Mouse (Mus musculus) forebrain, embryonic 10.5 days (tissue): ENCODE measurements around the gene Akr7a5. TPM values are rescaled to one million over a fixed set of nuclear protein-coding genes. Genes with fewer than 3 reads are reported as not detected.

Experiments
- DNase-seq: peaks from one replicate; pipeline ENCODE4 v3.0.0-alpha.2; 2017; ENCODE audit warnings: low spot score; ENCODE audit errors: extremely low spot score
- H3K27ac ChIP-seq: fragments of 300-500 bp; sonication (generic); 2 replicates; pipeline ENCODE4 v1.5.1; 2016; ENCODE audit warnings: mild to moderate bottlenecking
- H3K27me3 ChIP-seq: fragments of 300-500 bp; sonication (generic); 2 replicates; pipeline ENCODE4 v1.6.1; 2016; ENCODE audit warnings: mild to moderate bottlenecking; ENCODE audit not compliant: poor library complexity, severe bottlenecking
- H3K36me3 ChIP-seq: fragments of 300-500 bp; sonication (generic); replicated peaks from 2 replicates; pipeline ENCODE4 v1.6.1; 2016; ENCODE audit warnings: mild to moderate bottlenecking, moderate library complexity
- H3K4me1 ChIP-seq: fragments of 300-500 bp; sonication (generic); 2 replicates; pipeline ENCODE4 v1.6.1; 2016
- H3K4me3 ChIP-seq: fragments of 300-500 bp; sonication (generic); 2 replicates; pipeline ENCODE4 v1.5.1; 2016; ENCODE audit warnings: mild to moderate bottlenecking, moderate library complexity
- H3K9me3 ChIP-seq: fragments of 300-500 bp; sonication (generic); 2 replicates; pipeline ENCODE4 v1.6.1; 2016; ENCODE audit warnings: mild to moderate bottlenecking, moderate library complexity
- WGBS: fragments of 180-500 bp; shearing (Covaris S2); methylation state at CpG from one replicate; pipeline ENCODE4 v1.1.7; 2016; 5-methylcytosine and 5-hydroxymethylcytosine counted together
- polyA plus RNA-seq: library from polyadenylated mRNA; unstranded; fragments of >200 nt; fragmentation: Nextera tagmentation; extraction: Ambion mirVana; gene quantifications from 2 replicates; pipeline ENCODE4 v1.2.1, GENCODE M21; 2016

Akr7a5 gene
- polyA plus RNA-seq, 1 experiment from 2014 or later: 120 TPM

DNA sequence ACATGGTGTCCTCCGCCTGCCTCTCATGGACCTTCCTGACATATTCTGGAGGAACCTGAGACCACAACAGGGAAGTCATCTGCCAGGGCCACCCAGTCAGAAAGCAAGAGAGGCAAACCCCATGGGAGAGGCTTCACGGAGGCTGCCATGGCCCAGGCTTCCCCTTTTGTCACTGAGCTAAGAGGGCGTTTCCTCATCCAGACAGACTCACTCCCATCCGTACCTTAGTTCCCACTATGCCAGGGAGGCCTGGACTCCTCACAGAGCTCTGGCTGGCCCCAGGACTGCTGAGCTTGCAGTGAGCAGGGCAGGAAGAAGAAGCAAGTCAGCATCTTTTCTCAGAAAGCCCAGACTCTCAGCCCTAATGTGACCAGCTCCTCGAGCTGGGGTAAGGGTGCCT, 2.6 kb upstream of the Akr7a5 start:
- peaks cover 20% of the 10 kb centered on the region for H3K27me3 ChIP-seq
- WGBS: 91% methylated on average over 5 of the region's 5 CpGs
- no peak for DNase-seq

DNA sequence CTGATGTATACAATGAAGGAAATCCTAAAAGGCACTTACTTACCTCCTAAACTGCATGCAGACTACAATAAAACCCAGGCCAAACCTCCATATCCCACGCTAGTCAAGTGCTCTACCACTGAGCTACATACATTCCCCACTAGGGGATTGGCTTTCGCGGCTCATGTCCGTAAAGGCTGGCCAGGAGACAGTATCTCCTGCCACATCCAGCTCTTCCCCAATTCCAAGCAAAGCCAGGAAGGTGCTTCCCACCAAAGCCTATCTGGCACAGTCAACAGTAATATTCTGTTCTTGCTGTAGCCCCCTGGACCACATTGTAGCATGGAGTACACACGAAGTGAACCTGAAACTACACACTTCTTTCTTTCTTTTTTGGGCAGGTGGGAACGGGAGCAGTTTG, 893 bp upstream of the Akr7a5 start:
- H3K27ac ChIP-seq: no peak overlapping the region
- no peak for DNase-seq
- H3K36me3 ChIP-seq: peaks cover 24% of the 10 kb centered on the region
- peaks cover 34% of the 10 kb centered on the region for H3K4me1 ChIP-seq
- H3K9me3 ChIP-seq: no peaks in the 10 kb centered on the region
- WGBS: 22% methylated on average over 6 of the region's 6 CpGs
- H3K4me3 ChIP-seq: peak overlapping the region; percentile 95
- H3K27me3 ChIP-seq: peaks cover 20% of the 10 kb centered on the region

More for the DNA sequence above, 2.6 kb upstream of the Akr7a5 start:
- Histone ChIP-seq H3K27ac (no peak overlapping the region), H3K4me3 (no peak overlapping the region), H3K4me1 (peaks cover 34% of the 10 kb centered on the region), H3K36me3 (peaks cover 19% of the 10 kb centered on the region), H3K9me3 (no peaks in the 10 kb centered on the region)

GRCm38 (mm10) chr4:139310899-139311701, 556 bp downstream of the Akr7a5 start:
- Histone ChIP-seq H3K4me3 (peak overlapping the region; percentile 95), H3K4me1 (peaks cover 34% of the 10 kb centered on the region), H3K27me3 (peaks cover 20% of the 10 kb centered on the region), H3K27ac (peak overlapping the region; percentile 93), H3K9me3 (no peaks in the 10 kb centered on the region), H3K36me3 (peaks cover 31% of the 10 kb centered on the region)
- WGBS: 1% methylated on average over 53 of the region's 53 CpGs
- DNase-seq: no peak

DNA sequence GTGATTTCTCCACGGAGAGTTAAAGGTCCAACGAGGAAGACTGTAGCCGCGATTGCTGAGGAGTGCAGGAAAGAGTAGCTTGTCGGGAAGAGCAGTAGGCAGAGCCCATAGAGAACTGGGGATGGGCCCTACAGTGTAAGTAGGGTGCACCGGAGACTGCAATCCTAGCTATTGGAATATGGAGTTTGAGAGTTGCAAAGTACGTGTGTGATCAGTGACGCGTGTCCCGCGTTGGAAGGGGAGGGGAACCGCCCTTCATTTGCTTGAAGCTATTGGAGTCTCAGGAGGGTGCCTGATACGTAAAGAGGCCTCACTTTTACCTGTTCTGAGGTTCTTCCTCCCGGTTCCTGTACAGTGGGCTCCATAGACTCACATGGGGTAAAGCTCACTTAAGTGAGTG, 1.2 kb downstream of the Akr7a5 start:
- no peak for DNase-seq
- Histone ChIP-seq H3K4me1 (peaks cover 34% of the 10 kb centered on the region), H3K9me3 (no peaks in the 10 kb centered on the region), H3K27ac (peak overlapping the region; percentile 93), H3K27me3 (peaks cover 20% of the 10 kb centered on the region), H3K36me3 (peaks cover 29% of the 10 kb centered on the region), H3K4me3 (peak overlapping the region; percentile 95)
- 18% methylated on average over 14 of the region's 14 CpGs for WGBS

DNA sequence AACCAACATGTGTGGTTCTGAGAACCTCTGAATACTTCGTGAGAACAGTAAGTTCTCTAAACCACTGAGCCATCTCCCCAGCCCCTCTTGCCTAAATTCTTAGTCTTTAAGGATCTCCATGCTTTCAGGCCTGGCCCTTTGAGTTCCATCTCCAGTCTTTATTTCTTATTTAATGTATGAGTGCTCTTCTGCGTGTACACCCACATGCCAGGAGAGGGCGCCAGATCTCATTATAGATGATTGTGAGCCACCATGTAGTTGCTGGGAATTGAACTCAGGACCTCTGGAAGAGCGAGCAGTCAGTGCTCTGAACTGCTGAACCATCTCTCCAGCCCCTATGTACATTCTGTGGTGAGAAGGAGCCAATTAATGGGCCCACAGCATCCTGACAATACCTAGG, 2.1 kb downstream of the Akr7a5 start:
- peak; percentile 34 for DNase-seq
- peaks cover 37% of the 10 kb centered on the region for H3K36me3 ChIP-seq
- H3K27ac ChIP-seq: no peak overlapping the region
- H3K4me1 ChIP-seq: peaks cover 34% of the 10 kb centered on the region
- no peak overlapping the region for H3K4me3 ChIP-seq
- WGBS: 55% methylated on average over 4 of the region's 4 CpGs
- H3K9me3 ChIP-seq: no peaks in the 10 kb centered on the region
- peaks cover 20% of the 10 kb centered on the region for H3K27me3 ChIP-seq

GRCm38 (mm10) chr4:139318449-139318848, 7.9 kb downstream of the Akr7a5 start:
- Histone ChIP-seq H3K4me1 (no peaks in the 10 kb centered on the region), H3K4me3 (no peak overlapping the region), H3K27ac (no peak overlapping the region), H3K27me3 (no peaks in the 10 kb centered on the region), H3K9me3 (no peaks in the 10 kb centered on the region), H3K36me3 (peaks cover 59% of the 10 kb centered on the region)
- WGBS: 94% methylated on average over 11 of the region's 11 CpGs
- no peak for DNase-seq

DNA sequence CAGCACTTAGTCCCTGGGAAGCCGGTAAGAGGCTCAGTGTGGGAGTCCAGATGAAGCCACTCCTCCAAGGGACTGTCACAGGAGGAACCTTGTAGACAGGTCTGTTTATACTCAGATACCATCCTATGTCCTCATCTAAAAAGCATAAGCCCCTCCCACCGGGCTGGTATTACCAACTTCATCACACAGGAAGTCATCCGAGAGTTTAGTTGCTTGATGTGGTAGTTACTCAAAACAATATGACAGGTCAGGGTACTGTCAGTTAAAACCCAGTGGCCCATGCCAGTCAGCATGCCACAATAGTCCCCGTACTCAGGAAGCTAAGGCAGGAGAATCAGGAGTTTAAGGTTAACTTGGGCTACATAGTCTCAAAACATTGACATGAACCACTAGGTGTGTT, 9.2 kb downstream of the Akr7a5 start:
- H3K9me3 ChIP-seq: no peaks in the 10 kb centered on the region
- no peak for DNase-seq
- H3K4me1 ChIP-seq: no peaks in the 10 kb centered on the region
- peaks cover 48% of the 10 kb centered on the region for H3K36me3 ChIP-seq
- 90% methylated on average over 4 of the region's 4 CpGs for WGBS
- no peak overlapping the region for H3K4me3 ChIP-seq
- no peaks in the 10 kb centered on the region for H3K27me3 ChIP-seq
- H3K27ac ChIP-seq: no peak overlapping the region

GRCm38 (mm10) chr4:139330605-139331004, 20.1 kb downstream of the Akr7a5 start:
- 0 out of 2 replicates have a peak, but pooled peaks cover 8% of the 10 kb centered on the region for H3K27me3 ChIP-seq
- H3K4me1 ChIP-seq: peaks cover 7% of the 10 kb centered on the region
- no peak overlapping the region for H3K27ac ChIP-seq
- peak; percentile 77 for DNase-seq
- H3K36me3 ChIP-seq: no peaks in the 10 kb centered on the region
- no peaks in the 10 kb centered on the region for H3K9me3 ChIP-seq
- 9% methylated on average over 10 of the region's 10 CpGs for WGBS
- peak overlapping the region; percentile 33 for H3K4me3 ChIP-seq

DNA sequence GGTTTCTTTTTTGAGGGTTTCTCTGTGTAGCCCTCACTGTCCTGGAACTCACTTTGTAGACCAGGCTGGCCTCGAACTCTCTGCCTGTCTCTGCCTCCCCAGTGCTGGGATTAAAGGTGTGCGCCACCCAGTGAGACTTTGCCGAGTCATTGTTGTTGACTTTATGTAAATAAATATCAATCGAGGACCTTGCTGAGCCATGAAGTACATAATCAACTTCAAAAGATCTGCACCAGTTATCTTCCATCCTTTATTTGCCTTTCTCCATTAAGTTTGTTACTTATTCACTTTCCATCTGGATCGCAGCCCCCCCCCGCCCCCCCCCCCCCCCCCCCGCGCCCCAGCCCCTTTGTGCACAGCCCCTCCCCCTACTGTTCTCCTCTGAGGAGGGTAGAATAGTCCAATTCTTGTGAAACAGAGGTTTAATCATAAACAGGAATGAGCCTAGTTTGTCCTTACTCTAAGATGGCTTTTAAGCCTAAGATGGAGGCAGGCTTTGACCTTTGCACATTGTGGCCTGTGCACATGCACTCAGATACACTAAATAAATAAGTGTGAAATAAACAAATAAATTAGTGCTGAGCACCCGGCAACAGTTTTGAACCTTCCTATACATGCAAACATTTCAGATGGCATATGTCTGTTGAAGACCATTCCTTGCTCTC, 24.2 kb downstream of the Akr7a5 start:
- Histone ChIP-seq H3K27ac (no peak overlapping the region), H3K36me3 (no peaks in the 10 kb centered on the region), H3K9me3 (no peaks in the 10 kb centered on the region), H3K27me3 (peaks cover 23% of the 10 kb centered on the region), H3K4me3 (no peak overlapping the region), H3K4me1 (peaks cover 13% of the 10 kb centered on the region)
- no peak for DNase-seq
- 78% methylated on average over 7 of the region's 9 CpGs for WGBS

- no peaks in the 10 kb centered on the region for H3K36me3 ChIP-seq
- no peak overlapping the region for H3K27ac ChIP-seq
- H3K4me3 ChIP-seq: no peak overlapping the region
- peaks cover 13% of the 10 kb centered on the region for H3K4me1 ChIP-seq
- 67% methylated on average over 7 of the region's 7 CpGs for whole genome bisulfite sequencing
- no peaks in the 10 kb centered on the region for H3K9me3 ChIP-seq
- DNase-seq: no peak
- peaks cover 23% of the 10 kb centered on the region for H3K27me3 ChIP-seq
Measured at GRCm38 (mm10) chr4:139335507-139335906, 25.0 kb downstream of the Akr7a5 start.

- peak; percentile 77 for DNase-seq
- Histone ChIP-seq H3K27me3 (peaks cover 22% of the 10 kb centered on the region), H3K27ac (no peak overlapping the region), H3K36me3 (no peaks in the 10 kb centered on the region), H3K4me3 (peak overlapping the region; percentile 36), H3K4me1 (peaks cover 7% of the 10 kb centered on the region), H3K9me3 (no peaks in the 10 kb centered on the region)
- WGBS: 30% methylated on average over 24 of the region's 24 CpGs
Measured at GRCm38 (mm10) chr4:139336822-139337483, 26.4 kb downstream of the Akr7a5 start.

- no peak overlapping the region for H3K27ac ChIP-seq
- H3K36me3 ChIP-seq: no peaks in the 10 kb centered on the region
- H3K4me3 ChIP-seq: no peak overlapping the region
- peaks cover 7% of the 10 kb centered on the region for H3K4me1 ChIP-seq
- H3K27me3 ChIP-seq: peaks cover 19% of the 10 kb centered on the region
- no peaks in the 10 kb centered on the region for H3K9me3 ChIP-seq
- WGBS: 54% methylated on average over 33 of the region's 33 CpGs
- no peak for DNase-seq
Measured at GRCm38 (mm10) chr4:139338145-139338544, 27.6 kb downstream of the Akr7a5 start.

DNA sequence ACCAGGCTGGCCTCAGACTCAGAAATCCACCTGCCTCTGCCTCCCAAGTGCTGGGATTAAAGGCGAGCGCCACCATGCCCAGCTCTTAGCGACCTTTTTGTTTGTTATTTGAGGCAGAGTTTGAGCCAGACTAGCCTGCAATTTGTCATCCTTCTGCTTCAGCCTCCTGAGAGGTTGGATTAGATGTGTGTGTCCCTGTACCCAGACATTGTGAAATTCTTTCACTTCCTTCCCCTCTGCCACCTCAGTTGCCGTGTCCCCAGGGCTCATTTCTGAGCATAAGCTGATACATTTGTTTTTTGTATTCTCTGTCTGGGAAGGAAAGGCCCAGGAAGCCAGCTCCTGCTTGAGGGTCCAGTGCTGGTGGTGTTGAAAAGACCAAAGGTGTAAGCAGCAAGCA, 30.3 kb downstream of the Akr7a5 start:
- H3K27me3 ChIP-seq: peaks cover 15% of the 10 kb centered on the region
- H3K9me3 ChIP-seq: no peaks in the 10 kb centered on the region
- no peak overlapping the region for H3K4me3 ChIP-seq
- peaks cover 7% of the 10 kb centered on the region for H3K4me1 ChIP-seq
- peaks cover 16% of the 10 kb centered on the region for H3K36me3 ChIP-seq
- DNase-seq: no peak
- WGBS: 83% methylated on average over 4 of the region's 4 CpGs
- no peak overlapping the region for H3K27ac ChIP-seq
